Mouse (Mus musculus) CH12.LX (cell line): ENCODE data around the gene Gli2.

ENCODE experiments used
- CHD2 ChIP-seq: IDR thresholded peaks from 2 replicates; pipeline ENCODE4 v1.6.1; 2011; ENCODE audit warnings: low read length, improper control_type of control experiment
- CTCF ChIP-seq, 2 experiments: IDR thresholded peaks in 1 of 2; conservative IDR thresholded peaks in 1 of 2; 2 replicates each; pipeline ENCODE4 v1.5.1; 2011 to 2012; ENCODE audit warnings: low read depth in 2 of 2, low read length in 2 of 2, improper control_type of control experiment in 1 of 2, inconsistent platforms in 1 of 2, mild to moderate bottlenecking in 1 of 2, moderate library complexity in 1 of 2
- ZKSCAN1 ChIP-seq: IDR thresholded peaks from 2 replicates; pipeline ENCODE4 v1.6.1; 2012; ENCODE audit warnings: low read depth, inconsistent platforms, low read length, improper control_type of control experiment, borderline replicate concordance

DNA sequence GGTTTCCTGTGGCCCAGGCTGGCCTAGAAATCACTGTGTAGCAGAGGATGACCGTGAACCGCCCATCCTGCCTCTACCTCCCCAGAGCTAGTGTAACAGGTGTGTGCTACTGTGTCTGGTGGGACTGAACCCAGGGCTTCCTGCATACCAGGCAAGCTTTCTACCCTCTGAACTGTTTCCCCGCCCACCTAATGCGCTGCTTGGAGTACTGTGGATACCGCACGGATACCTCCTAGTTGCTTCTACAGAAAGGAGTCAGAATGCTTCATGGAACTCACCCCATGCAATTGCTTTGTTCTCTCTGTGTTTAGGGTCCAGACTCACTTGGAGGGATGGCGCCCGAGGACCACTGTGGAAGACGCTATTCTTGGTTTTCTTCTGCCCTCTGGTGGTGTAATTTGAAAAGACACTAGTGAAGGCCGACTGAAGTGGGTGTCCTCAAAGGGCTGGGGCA is 30.1 kb upstream of the Gli2 start:
- no peak for TF ChIP-seq CTCF (conservative IDR thresholded peaks at IDR 0.05 in 1 of 2, IDR thresholded peaks at IDR 0.05 in 1 of 2; ENCODE audit: low read depth in 2 of 2, low read length in 2 of 2)
- no peak for TF ChIP-seq ZKSCAN1
- no peak for TF ChIP-seq CHD2
